In genomic region chr17:56264020-56264419, GRCm38 (mm10) we compare ENCODE assay signal across 9 mouse cellular contexts. TPM values are rescaled to one million over a fixed set of nuclear protein-coding genes. Genes with fewer than 3 reads are reported as not detected.
DNase-seq lines count a peak whose midpoint lies in the region; TF ChIP-seq lines count a peak whose summit lies in the region.
"Had no signal": no experiment of that assay in that cellular context is flagged by ENCODE, and none has a peak within 500 bp of the region (broad histone marks: within the 10 kb centered on the region; RNA-seq: fewer than 3 reads in every experiment).

No protein-coding gene starts in this region.

- H3K36me3 ChIP-seq in limb, embryonic 10.5 days = peaks cover 52% of the 10 kb centered on the region
- peaks cover 52% of the 10 kb centered on the region for H3K36me3 ChIP-seq in midbrain, embryonic 10.5 days

- no peak overlapping the region for H3K4me3 ChIP-seq in cortical plate, adult 2 months (ENCODE audit: insufficient read depth, low read length)
- H3K4me3 ChIP-seq in limb, embryonic 10.5 days = no peak overlapping the region
- no peak overlapping the region for H3K4me3 ChIP-seq in midbrain, embryonic 10.5 days

- H3K4me1 ChIP-seq in cortical plate, adult 2 months (ENCODE audit: control insufficient read depth, insufficient read depth, low read length) = peaks cover 20% of the 10 kb centered on the region
- H3K4me1 ChIP-seq in limb, embryonic 10.5 days = peaks cover 15% of the 10 kb centered on the region
- H3K4me1 ChIP-seq in midbrain, embryonic 10.5 days = peaks cover 30% of the 10 kb centered on the region

- TF ChIP-seq POLR2A in cortical plate, adult 2 months (IDR thresholded peaks at IDR 0.05; ENCODE audit: extremely low read depth, insufficient read depth, low read length) = no peak

- no peak overlapping the region for H3K27ac ChIP-seq in cortical plate, adult 2 months (ENCODE audit: insufficient read depth, low read length)
- no peak overlapping the region for H3K27ac ChIP-seq in limb, embryonic 10.5 days
- no peak overlapping the region for H3K27ac ChIP-seq in midbrain, embryonic 10.5 days (replicated peaks)

- intact Hi-C loops in heart, postnatal 25 days (cut with DNase I) = loop anchor here (5.0 kb wide), 1 partner anchor 88 kb away; no protein-coding TSS in a partner anchor
- intact Hi-C loops in gastrocnemius, postnatal 36 days (cut with DNase I) = no loop called here

- no peaks in the 10 kb centered on the region for H3K27me3 ChIP-seq in limb, embryonic 10.5 days (ENCODE audit: low read depth, poor library complexity, severe bottlenecking)
- no peaks in the 10 kb centered on the region for H3K27me3 ChIP-seq in midbrain, embryonic 10.5 days (ENCODE audit: low read depth, poor library complexity, severe bottlenecking)
- H3K27me3 ChIP-seq: Patski had no signal

- TF ChIP-seq CTCF in cortical plate, adult 2 months (IDR thresholded peaks at IDR 0.05; ENCODE audit: extremely low read depth, insufficient read depth, low read length) = peak; percentile 82

- no peaks in the 10 kb centered on the region for H3K9me3 ChIP-seq in limb, embryonic 10.5 days (replicated peaks)
- no peaks in the 10 kb centered on the region for H3K9me3 ChIP-seq in midbrain, embryonic 10.5 days (replicated peaks)

- peak; percentile 97 for DNase-seq in heart, adult 11 months
- DNase-seq in heart, postnatal 25 days (ENCODE audit: low spot score) = no peak
- DNase-seq in gastrocnemius, postnatal 36 days = peak; percentile 68 to 75
- peak; percentile 72 for DNase-seq in kidney, adult 11 months
- DNase-seq in limb, embryonic 10.5 days (ENCODE audit: low spot score) = peak; percentile 70
- peak; percentile 79 for DNase-seq in midbrain, embryonic 10.5 days (ENCODE audit: low spot score)
- DNase-seq in spleen, adult 12 weeks (ENCODE audit: low spot score) = peak; percentile 60

- 25% methylated on average over 8 of the region's 8 CpGs for WGBS in limb, embryonic 10.5 days
- 24% methylated on average over 8 of the region's 8 CpGs for WGBS in midbrain, embryonic 10.5 days

RNA-seq across cellular contexts. Expression of gene Fem1a, which starts 7.4 kb away (rescaled TPM):
- total RNA-seq in heart, postnatal 25 days (2021) = 100 to 1,000 TPM; 102 to 105 TPM
- polyA plus RNA-seq in cortical plate, adult 2 months (2012; rRNA removed) = 23.3 and 24.1 TPM in 2 replicates
- 100 to 1,000 TPM; 152 TPM for total RNA-seq in gastrocnemius, postnatal 36 days (2021)
- polyA plus RNA-seq in limb, embryonic 10.5 days (2016; fragmentation: Nextera tagmentation; extraction: Ambion mirVana) = 12.2 and 14.6 TPM in 2 replicates
- 11.7 and 15.1 TPM in 2 replicates for polyA plus RNA-seq in midbrain, embryonic 10.5 days (2016; fragmentation: Nextera tagmentation; extraction: Ambion mirVana)

RNA-seq across cellular contexts. Expression of gene Ticam1, which starts 12.6 kb away (rescaled TPM):
- 1 to 10 TPM; 7.6 to 9.8 TPM for total RNA-seq in heart, postnatal 25 days (2021)
- polyA plus RNA-seq in cortical plate, adult 2 months (2012; rRNA removed) = 4.2 and 4.8 TPM in 2 replicates
- total RNA-seq in gastrocnemius, postnatal 36 days (2021) = 1 to 10 TPM; 2.0 to 3.2 TPM
- 3.0 TPM in 2 replicates for polyA plus RNA-seq in limb, embryonic 10.5 days (2016; fragmentation: Nextera tagmentation; extraction: Ambion mirVana)
- 2.4 and 3.1 TPM in 2 replicates for polyA plus RNA-seq in midbrain, embryonic 10.5 days (2016; fragmentation: Nextera tagmentation; extraction: Ambion mirVana)

RNA-seq across cellular contexts. Expression of gene Plin3, which starts 28.7 kb away (rescaled TPM):
- total RNA-seq in heart, postnatal 25 days (2021) = 100 to 1,000 TPM; 154 to 171 TPM
- polyA plus RNA-seq in cortical plate, adult 2 months (2012; rRNA removed) = 8.4 and 10.1 TPM in 2 replicates
- 10 to 100 TPM; 44.4 to 45.7 TPM for total RNA-seq in gastrocnemius, postnatal 36 days (2021)
- 78.2 and 89.7 TPM in 2 replicates for polyA plus RNA-seq in limb, embryonic 10.5 days (2016; fragmentation: Nextera tagmentation; extraction: Ambion mirVana)
- polyA plus RNA-seq in midbrain, embryonic 10.5 days (2016; fragmentation: Nextera tagmentation; extraction: Ambion mirVana) = 59.5 and 70.0 TPM in 2 replicates

RNA-seq across cellular contexts. Expression of gene Arrdc5, which starts 36.1 kb away (rescaled TPM):
- not detected for total RNA-seq in heart, postnatal 25 days (2021)
- not detected in 2 replicates for polyA plus RNA-seq in cortical plate, adult 2 months (2012; rRNA removed)
- total RNA-seq in gastrocnemius, postnatal 36 days (2021) = not detected
- polyA plus RNA-seq in limb, embryonic 10.5 days (2016; fragmentation: Nextera tagmentation; extraction: Ambion mirVana) = not detected in 2 replicates
- polyA plus RNA-seq in midbrain, embryonic 10.5 days (2016; fragmentation: Nextera tagmentation; extraction: Ambion mirVana) = not detected in 2 replicates
- polyA plus RNA-seq: Patski had no signal

RNA-seq across cellular contexts. Expression of gene Uhrf1, which starts 39.1 kb away (rescaled TPM):
- 1 to 10 TPM; 3.7 to 4.3 TPM for total RNA-seq in heart, postnatal 25 days (2021)
- polyA plus RNA-seq in cortical plate, adult 2 months (2012; rRNA removed) = 1.1 and 1.8 TPM in 2 replicates
- 1 to 10 TPM; 1.4 to 3.0 TPM for total RNA-seq in gastrocnemius, postnatal 36 days (2021)
- 316 and 336 TPM in 2 replicates for polyA plus RNA-seq in limb, embryonic 10.5 days (2016; fragmentation: Nextera tagmentation; extraction: Ambion mirVana)
- 291 and 321 TPM in 2 replicates for polyA plus RNA-seq in midbrain, embryonic 10.5 days (2016; fragmentation: Nextera tagmentation; extraction: Ambion mirVana)
